Mouse (Mus musculus) MEL-GATA-1-ER (cell line): ENCODE results near the gene Jph2.

Experiments used
- DNase-seq: peaks from one replicate; pipeline ENCODE4 v3.0.0-alpha.2; 2012; ENCODE audit warnings: low read depth; ENCODE audit errors: extremely low read depth

Jph2 gene

GRCm38 (mm10) chr2:163362940-163363921 is 34.6 kb downstream of the Jph2 start:
- no peak for DNase-seq

- DNase-seq = no peak
Observed at GRCm38 (mm10) chr2:163360858-163361623, 36.8 kb downstream of the Jph2 start.

- no peak for DNase-seq
Observed at GRCm38 (mm10) chr2:163359253-163359652, 38.5 kb downstream of the Jph2 start.

GRCm38 (mm10) chr2:163358662-163359061 is 39.1 kb downstream of the Jph2 start:
- peak; percentile 29 for DNase-seq

GRCm38 (mm10) chr2:163356113-163356840 is 41.5 kb downstream of the Jph2 start:
- DNase-seq = peak; percentile 90

- no peak for DNase-seq
Observed at GRCm38 (mm10) chr2:163355666-163356065, 42.1 kb downstream of the Jph2 start.

- no peak for DNase-seq
Observed at GRCm38 (mm10) chr2:163353731-163354130, 44.1 kb downstream of the Jph2 start.

- DNase-seq = peak; percentile 37
Observed at GRCm38 (mm10) chr2:163350443-163350842, 47.4 kb downstream of the Jph2 start.

GRCm38 (mm10) chr2:163349411-163349810 is 48.4 kb downstream of the Jph2 start:
- no peak for DNase-seq

- DNase-seq = no peak
Observed at GRCm38 (mm10) chr2:163348677-163349076, 49.1 kb downstream of the Jph2 start.

- DNase-seq = no peak
Observed at GRCm38 (mm10) chr2:163347517-163348184, 50.1 kb downstream of the Jph2 start.

- no peak for DNase-seq
Observed at GRCm38 (mm10) chr2:163346497-163346896, 51.3 kb downstream of the Jph2 start.

- DNase-seq = no peak
Observed at GRCm38 (mm10) chr2:163344976-163345660, 52.7 kb downstream of the Jph2 start.

GRCm38 (mm10) chr2:163343671-163344070 is 54.1 kb downstream of the Jph2 start:
- DNase-seq = peak; percentile 29

GRCm38 (mm10) chr2:163340263-163340662 is 57.5 kb downstream of the Jph2 start:
- DNase-seq = peak; percentile 13

GRCm38 (mm10) chr2:163332368-163333055 is 65.3 kb downstream of the Jph2 start:
- no peak for DNase-seq

GRCm38 (mm10) chr2:163331423-163331822 is 66.4 kb downstream of the Jph2 start:
- DNase-seq = no peak

- no peak for DNase-seq
Observed at GRCm38 (mm10) chr2:163330742-163331141, 67.1 kb downstream of the Jph2 start.

GRCm38 (mm10) chr2:163323163-163323562 is 74.6 kb downstream of the Jph2 start:
- DNase-seq = no peak

- no peak for DNase-seq
Observed at GRCm38 (mm10) chr2:163318777-163319176, 79.0 kb downstream of the Jph2 start.
